Mouse (Mus musculus): Measurements from ENCODE around the gene As3mt. TPM values are rescaled to one million over a fixed set of nuclear protein-coding genes. Genes with fewer than 3 reads are reported as not detected.

As3mt gene
- total and polyA plus RNA-seq, 3 experiments: 30.7 to 52.1 (median 43.3) TPM

DNA sequence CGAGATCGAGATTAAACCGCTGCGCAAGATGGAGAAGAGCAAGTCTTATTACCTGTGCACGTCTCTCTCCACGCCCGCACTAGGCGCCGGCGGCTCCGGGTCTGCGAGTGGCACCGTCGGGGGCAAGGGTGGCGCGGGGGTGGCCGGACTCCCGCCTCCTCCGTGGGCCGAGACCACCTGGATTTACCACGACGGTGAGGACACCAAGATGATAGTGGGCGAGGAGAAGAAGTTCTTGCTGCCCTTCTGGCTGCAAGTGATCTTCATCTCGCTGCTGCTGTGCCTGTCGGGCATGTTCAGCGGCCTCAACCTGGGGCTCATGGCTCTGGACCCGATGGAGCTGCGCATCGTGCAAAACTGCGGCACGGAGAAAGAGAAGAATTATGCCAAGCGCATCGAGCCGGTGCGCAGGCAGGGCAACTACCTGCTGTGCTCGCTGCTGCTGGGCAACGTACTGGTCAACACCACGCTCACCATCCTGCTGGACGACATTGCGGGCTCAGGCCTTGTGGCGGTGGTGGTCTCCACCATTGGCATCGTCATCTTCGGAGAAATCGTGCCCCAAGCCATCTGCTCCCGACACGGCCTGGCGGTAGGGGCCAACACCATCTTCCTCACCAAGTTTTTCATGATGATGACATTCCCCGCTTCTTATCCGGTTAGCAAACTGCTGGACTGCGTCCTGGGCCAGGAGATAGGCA, 55.2 kb downstream of the As3mt start:
- Histone ChIP-seq H3K4me3 (replicated peaks in 1 of 3; ENCODE audit: low read depth in 2 of 3, low read length in 2 of 3, poor library complexity in 1 of 3) (peak overlapping the region; percentile 79 to 98 (median 97)), H3K36me3 (replicated peaks in 1 of 2; ENCODE audit: control insufficient read depth in 1 of 2, insufficient read depth in 1 of 2, low read length in 1 of 2) (peaks cover 0 to 1% of the 10 kb centered on the region in 2 experiments), H3K27me3 (replicated peaks) (no peaks in the 10 kb centered on the region), H3K9me3 (replicated peaks; ENCODE audit: low read length) (no peaks in the 10 kb centered on the region), H3K4me1 (ENCODE audit: control insufficient read depth in 1 of 2, insufficient read depth in 2 of 2) (peaks cover 19 to 23% of the 10 kb centered on the region in 2 experiments), H3K79me2 (replicated peaks; ENCODE audit: control insufficient read depth, extremely low read depth, insufficient read depth, poor library complexity, severe bottlenecking) (no peaks in the 10 kb centered on the region), H3K9ac (ENCODE audit: insufficient read depth, low read depth) (peak overlapping the region; percentile 84), H3K4me2 (ENCODE audit: insufficient read depth, low read depth, poor library complexity, severe bottlenecking) (peak overlapping the region; percentile 38), H3K27ac (ENCODE audit: insufficient read depth, low read depth) (no peak overlapping the region)
- DNase-seq (ENCODE audit: extremely low read depth): no peak
- no peak for TF ChIP-seq ZNF384 (IDR thresholded peaks at IDR 0.05; ENCODE audit: low read depth, low read length)
- TF ChIP-seq ZMIZ1 (IDR thresholded peaks at IDR 0.05; ENCODE audit: low read depth, low read length): no peak
- TF ChIP-seq EP300 (IDR thresholded peaks at IDR 0.05; ENCODE audit: low read length): no peak
- TF ChIP-seq SMC3 (IDR thresholded peaks at IDR 0.05; ENCODE audit: low read depth, low read length): no peak
- TF ChIP-seq HCFC1 (IDR thresholded peaks at IDR 0.05; ENCODE audit: low read depth, low read length): no peak
- no peak for TF ChIP-seq SIN3A (IDR thresholded peaks at IDR 0.05; ENCODE audit: low read length)
- no peak for TF ChIP-seq CHD2 (IDR thresholded peaks at IDR 0.05; ENCODE audit: low read length)
- no peak for TF ChIP-seq USF1 (IDR thresholded peaks at IDR 0.05; ENCODE audit: low read depth, low read length)
- TF ChIP-seq POLR2AphosphoS2 (IDR thresholded peaks at IDR 0.05; ENCODE audit: low read depth, low read length): no peak
- TF ChIP-seq UBTF (IDR thresholded peaks at IDR 0.05; ENCODE audit: low read depth, low read length): no peak
- TF ChIP-seq PAX5 (IDR thresholded peaks at IDR 0.05; ENCODE audit: low read length): no peak
- TF ChIP-seq MAZ (IDR thresholded peaks at IDR 0.05; ENCODE audit: low read depth, low read length): no peak
- no peak for TF ChIP-seq NELFE (IDR thresholded peaks at IDR 0.05; ENCODE audit: low read depth, low read length)
- TF ChIP-seq ZC3H11A (IDR thresholded peaks at IDR 0.05; ENCODE audit: low read depth, low read length): no peak
- no peak for TF ChIP-seq MXI1 (IDR thresholded peaks at IDR 0.05; ENCODE audit: low read depth, low read length)
- TF ChIP-seq TBP (conservative IDR thresholded peaks at IDR 0.05; ENCODE audit: low read depth, low read length): no peak
- in situ Hi-C loops (cut with MboI; ENCODE audit: low pct_ligation_motif_present, low pct_unique_long_range_greater_than_20kb, low sequenced_read_pairs): loop anchor here (5.0 to 10.0 kb wide), 2 partner anchors 110 to 222 kb away; no protein-coding TSS in a partner anchor
- dilution Hi-C loops (cut with MboI; ENCODE audit: extremely low pct_ligation_motif_present, extremely low pct_unique_long_range_greater_than_20kb, low sequenced_read_pairs): no loop called here

DNA sequence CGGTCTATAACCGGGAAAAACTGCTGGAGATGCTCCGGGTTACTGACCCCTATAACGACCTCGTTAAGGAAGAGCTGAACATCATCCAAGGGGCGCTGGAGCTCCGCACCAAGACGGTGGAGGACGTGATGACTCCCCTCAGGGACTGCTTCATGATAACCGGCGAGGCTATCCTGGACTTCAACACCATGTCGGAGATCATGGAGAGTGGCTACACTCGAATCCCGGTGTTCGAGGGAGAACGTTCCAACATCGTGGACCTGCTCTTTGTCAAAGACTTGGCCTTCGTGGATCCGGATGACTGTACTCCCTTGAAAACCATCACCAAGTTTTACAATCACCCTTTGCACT, 55.7 kb downstream of the As3mt start:
- dilution Hi-C loops (cut with MboI; ENCODE audit: extremely low pct_ligation_motif_present, extremely low pct_unique_long_range_greater_than_20kb, low sequenced_read_pairs) (no loop called here), in situ Hi-C loops (cut with MboI; ENCODE audit: low pct_ligation_motif_present, low pct_unique_long_range_greater_than_20kb, low sequenced_read_pairs) (loop anchor here (5.0 to 10.0 kb wide), 2 partner anchors 109 to 222 kb away; no protein-coding TSS in a partner anchor)
- Histone ChIP-seq H3K4me2 (ENCODE audit: insufficient read depth, low read depth, poor library complexity, severe bottlenecking) (peak overlapping the region; percentile 38), H3K4me3 (replicated peaks in 1 of 3; ENCODE audit: low read depth in 2 of 3, low read length in 2 of 3, poor library complexity in 1 of 3) (no peak overlapping the region), H3K9me3 (replicated peaks; ENCODE audit: low read length) (no peaks in the 10 kb centered on the region), H3K27ac (ENCODE audit: insufficient read depth, low read depth) (no peak overlapping the region), H3K9ac (ENCODE audit: insufficient read depth, low read depth) (no peak overlapping the region), H3K27me3 (replicated peaks) (no peaks in the 10 kb centered on the region), H3K4me1 (ENCODE audit: control insufficient read depth in 1 of 2, insufficient read depth in 2 of 2) (peaks cover 19 to 23% of the 10 kb centered on the region in 2 experiments), H3K79me2 (replicated peaks; ENCODE audit: control insufficient read depth, extremely low read depth, insufficient read depth, poor library complexity, severe bottlenecking) (no peaks in the 10 kb centered on the region), H3K36me3 (replicated peaks in 1 of 2; ENCODE audit: control insufficient read depth in 1 of 2, insufficient read depth in 1 of 2, low read length in 1 of 2) (peaks cover 0 to 1% of the 10 kb centered on the region in 2 experiments)
- no peak for TF ChIP-seq RAD21 (IDR thresholded peaks at IDR 0.05; ENCODE audit: low read depth, low read length)
- no peak for TF ChIP-seq ETS1 (conservative IDR thresholded peaks at IDR 0.05; ENCODE audit: low read depth, low read length)
- no peak for TF ChIP-seq MAZ (IDR thresholded peaks at IDR 0.05; ENCODE audit: low read depth, low read length)
- TF ChIP-seq RCOR1 (conservative IDR thresholded peaks at IDR 0.05; ENCODE audit: low read depth, low read length): no peak
- no peak for TF ChIP-seq KAT2A (IDR thresholded peaks at IDR 0.05; ENCODE audit: insufficient replicate concordance, low read length)
- no peak for TF ChIP-seq IRF4 (IDR thresholded peaks at IDR 0.05; ENCODE audit: low read depth, low read length)
- no peak for TF ChIP-seq USF1 (IDR thresholded peaks at IDR 0.05; ENCODE audit: low read depth, low read length)
- no peak for DNase-seq (ENCODE audit: extremely low read depth)
